Mouse (Mus musculus) ES-Bruce4 (cell line): ENCODE measurements around the gene 5430419D17Rik. TPM values are rescaled to one million over a fixed set of nuclear protein-coding genes. Genes with fewer than 3 reads are reported as not detected.

Experiments
- H3K27ac ChIP-seq: 2 replicates; pipeline ENCODE4 v1.5.1; 2012; ENCODE audit warnings: low read length, inconsistent platforms; ENCODE audit not compliant: insufficient read depth
- H3K27me3 ChIP-seq: 2 replicates; pipeline ENCODE4 v1.6.1; 2012; ENCODE audit warnings: mild to moderate bottlenecking, low read length, inconsistent platforms; ENCODE audit not compliant: control insufficient read depth, poor library complexity, insufficient read depth, severe bottlenecking
- H3K36me3 ChIP-seq: 2 replicates; pipeline ENCODE4 v1.6.1; 2012; ENCODE audit warnings: inconsistent platforms, mild to moderate bottlenecking, low read length, moderate library complexity; ENCODE audit not compliant: control insufficient read depth, poor library complexity, insufficient read depth, severe bottlenecking
- H3K4me1 ChIP-seq: one replicate; pipeline ENCODE4 v1.8.1; 2011; ENCODE audit warnings: low read length; ENCODE audit not compliant: control insufficient read depth, insufficient read depth
- H3K4me3 ChIP-seq: 2 replicates; pipeline ENCODE4 v1.5.1; 2011; ENCODE audit warnings: low read depth, mild to moderate bottlenecking, low read length
- H3K9ac ChIP-seq: 2 replicates; pipeline ENCODE4 v1.6.1; 2012; ENCODE audit warnings: low read depth, mild to moderate bottlenecking, inconsistent platforms; ENCODE audit not compliant: poor library complexity, severe bottlenecking
- H3K9me3 ChIP-seq: replicated peaks from 2 replicates; pipeline ENCODE4 v1.6.1; 2012; ENCODE audit warnings: mild to moderate bottlenecking, low read length, inconsistent platforms; ENCODE audit not compliant: control insufficient read depth, poor library complexity, insufficient read depth, severe bottlenecking
- CTCF ChIP-seq: IDR thresholded peaks from one replicate; pipeline ENCODE4 v1.8.1; 2011; ENCODE audit warnings: low read depth, low read length
- EP300 ChIP-seq: IDR thresholded peaks from 2 replicates; pipeline ENCODE4 v1.6.1; 2011; ENCODE audit warnings: low read depth, low read length; ENCODE audit not compliant: insufficient read depth
- POLR2A ChIP-seq: IDR thresholded peaks from one replicate; pipeline ENCODE4 v1.8.1; 2011; ENCODE audit warnings: low read length; ENCODE audit not compliant: insufficient read depth
- polyA plus RNA-seq: library from polyadenylated mRNA; stranded (reverse); fragments of >200 nt; gene quantifications from 2 replicates; pipeline ENCODE4 v1.2.4, GENCODE M21; 2011; ENCODE audit warnings: low read depth; ENCODE audit not compliant: missing spikeins, insufficient read depth, insufficient read length

Gene 5430419D17Rik
- polyA plus RNA-seq, 1 experiment = not detected

- Histone ChIP-seq H3K9ac (no peak overlapping the region), H3K36me3 (no peaks in the 10 kb centered on the region), H3K4me3 (no peak overlapping the region), H3K27ac (no peak overlapping the region), H3K27me3 (no peaks in the 10 kb centered on the region), H3K4me1 (no peaks in the 10 kb centered on the region), H3K9me3 (no peaks in the 10 kb centered on the region)
- TF ChIP-seq CTCF (no peak), EP300 (no peak), POLR2A (no peak)
These were observed 12.0 kb upstream of the 5430419D17Rik start for GRCm38 (mm10) chr7:131162251-131162650.

GRCm38 (mm10) chr7:131167771-131168170 lies 6.4 kb upstream of the 5430419D17Rik start:
- no peak overlapping the region for H3K4me3 ChIP-seq
- H3K9me3 ChIP-seq = no peaks in the 10 kb centered on the region
- H3K36me3 ChIP-seq = no peaks in the 10 kb centered on the region
- no peak overlapping the region for H3K9ac ChIP-seq
- no peaks in the 10 kb centered on the region for H3K27me3 ChIP-seq
- H3K27ac ChIP-seq = no peak overlapping the region
- H3K4me1 ChIP-seq = no peaks in the 10 kb centered on the region
- TF ChIP-seq POLR2A (no peak), CTCF (no peak), EP300 (no peak)

DNA sequence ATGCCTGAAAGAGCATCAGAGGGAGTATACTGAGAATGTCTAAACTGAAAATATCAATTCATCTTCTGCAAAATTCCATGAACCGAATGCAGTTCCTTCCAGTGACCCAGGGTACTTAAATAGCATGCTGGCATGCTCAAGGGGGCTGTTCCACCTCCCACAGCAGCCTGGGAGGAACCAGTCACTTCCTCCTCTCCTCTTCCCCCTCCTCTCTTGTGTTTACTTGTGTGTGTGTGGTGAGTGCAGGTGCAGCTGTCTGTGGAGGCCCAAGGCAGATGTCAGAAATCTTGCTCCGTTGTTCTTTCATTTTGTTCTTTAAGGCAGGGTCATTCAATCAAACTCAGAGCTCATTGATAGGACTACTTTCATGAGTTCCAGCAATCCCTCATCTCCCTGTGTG lies 5.1 kb upstream of the 5430419D17Rik start:
- no peaks in the 10 kb centered on the region for H3K4me1 ChIP-seq

DNA sequence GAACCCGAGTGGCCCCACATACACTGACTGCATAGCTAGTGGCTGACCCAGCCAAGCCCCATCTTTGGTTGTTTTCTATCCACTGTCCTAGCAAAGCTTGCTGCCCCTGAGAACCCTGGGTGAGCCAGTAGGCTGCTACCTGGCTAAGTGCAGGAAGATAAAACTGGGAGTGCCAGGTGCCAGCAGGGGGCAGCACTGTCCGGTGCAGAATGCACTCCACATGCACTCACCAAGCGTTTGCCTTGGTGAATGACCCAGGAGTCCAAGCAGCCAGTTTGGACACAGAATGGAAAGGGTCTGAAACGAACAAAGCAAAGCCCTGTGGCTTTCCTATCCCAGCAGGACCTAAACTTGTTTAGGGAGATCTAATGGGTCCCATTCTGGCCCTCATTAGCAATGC lies 8.5 kb downstream of the 5430419D17Rik start:
- Histone ChIP-seq H3K4me3 (no peak overlapping the region), H3K9me3 (no peaks in the 10 kb centered on the region), H3K27me3 (no peaks in the 10 kb centered on the region; the same call in 1 of the 2 replicates), H3K27ac (no peak overlapping the region), H3K9ac (no peak overlapping the region), H3K36me3 (no peaks in the 10 kb centered on the region), H3K4me1 (no peaks in the 10 kb centered on the region)
- peak; percentile 82 for TF ChIP-seq CTCF
- no peak for TF ChIP-seq POLR2A

More for the DNA sequence above, 5.1 kb upstream of the 5430419D17Rik start:
- Histone ChIP-seq H3K36me3 (no peaks in the 10 kb centered on the region), H3K9me3 (no peaks in the 10 kb centered on the region), H3K27me3 (no peaks in the 10 kb centered on the region), H3K27ac (no peak overlapping the region), H3K4me3 (no peak overlapping the region), H3K9ac (no peak overlapping the region)
- TF ChIP-seq EP300 = no peak
- TF ChIP-seq CTCF = no peak
- TF ChIP-seq POLR2A = no peak

DNA sequence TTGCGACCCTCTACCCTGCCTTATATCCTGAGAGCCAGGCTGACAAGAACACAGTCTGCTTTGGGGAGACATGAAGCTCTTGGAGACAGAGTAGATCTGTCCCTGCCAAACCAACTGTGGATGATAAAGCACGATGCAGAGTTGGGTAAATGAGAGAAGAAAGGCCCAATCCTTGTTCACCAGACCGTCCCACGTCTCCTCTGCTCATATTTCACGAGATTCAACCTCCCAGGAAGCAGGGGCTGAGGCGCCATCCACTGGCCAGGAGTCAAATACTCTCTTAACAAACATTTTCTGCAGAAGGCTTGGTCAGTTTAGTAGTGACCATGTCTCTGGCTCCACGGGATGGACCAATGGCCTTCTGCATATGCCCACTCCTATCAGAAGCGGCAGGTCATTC lies 10.1 kb downstream of the 5430419D17Rik start:
- Histone ChIP-seq H3K27ac (no peak overlapping the region), H3K27me3 (no peaks in the 10 kb centered on the region; the same call in 1 of the 2 replicates), H3K9ac (no peak overlapping the region), H3K36me3 (no peaks in the 10 kb centered on the region), H3K9me3 (no peaks in the 10 kb centered on the region), H3K4me1 (no peaks in the 10 kb centered on the region), H3K4me3 (no peak overlapping the region)
- TF ChIP-seq CTCF (peak; percentile 23), EP300 (no peak)

DNA sequence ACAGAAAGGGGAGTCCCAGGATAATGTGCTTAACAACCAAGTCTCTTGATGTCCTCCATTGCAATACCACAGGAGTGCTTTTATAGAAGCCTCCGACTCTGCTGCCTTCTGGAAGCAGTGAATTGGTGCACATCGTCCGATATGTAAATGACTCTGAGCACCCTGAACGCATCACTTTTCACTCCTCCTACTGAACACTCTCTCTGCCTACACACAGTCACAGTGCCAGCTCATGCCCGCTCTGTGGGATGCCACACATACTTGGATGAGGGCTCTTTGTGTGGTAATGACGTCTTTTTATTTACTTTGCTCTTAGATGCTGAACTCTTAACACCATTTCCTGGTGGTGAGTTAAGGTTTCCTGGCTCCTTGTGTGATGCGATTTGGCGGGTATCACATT lies 12.8 kb downstream of the 5430419D17Rik start:
- Histone ChIP-seq H3K27me3 (no peaks in the 10 kb centered on the region; the same call in 1 of the 2 replicates), H3K36me3 (no peaks in the 10 kb centered on the region)
- TF ChIP-seq EP300 = no peak
- no peak for TF ChIP-seq POLR2A

More for the DNA sequence above, 12.8 kb downstream of the 5430419D17Rik start:
- H3K9ac ChIP-seq = no peak overlapping the region
- H3K27ac ChIP-seq = no peak overlapping the region
- no peaks in the 10 kb centered on the region for H3K9me3 ChIP-seq
- no peaks in the 10 kb centered on the region for H3K4me1 ChIP-seq
- H3K4me3 ChIP-seq = no peak overlapping the region
